ENCODE assay signal across 23 mouse cellular contexts in the genomic region with DNA sequence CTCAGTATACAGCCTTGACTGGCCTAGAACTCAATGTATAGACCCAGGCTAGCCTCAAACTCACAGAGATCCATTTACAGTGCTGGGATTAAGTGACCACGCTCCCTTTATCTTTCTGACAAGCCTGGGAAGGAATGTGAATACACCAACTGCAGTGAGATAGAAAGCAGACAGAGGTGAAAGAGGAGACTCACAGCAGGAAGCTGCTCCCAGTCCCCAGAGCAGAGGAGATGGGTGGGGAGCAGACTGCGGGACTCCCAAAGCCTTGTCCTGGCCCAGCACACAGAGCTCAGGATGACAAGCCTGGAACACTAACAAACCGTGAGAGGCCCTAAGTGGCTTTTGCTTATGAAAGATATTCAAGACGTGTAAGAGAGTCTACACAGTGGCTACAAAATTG. TPM values are rescaled to one million over a fixed set of nuclear protein-coding genes. Genes with fewer than 3 reads are reported as not detected.
DNase-seq lines count a peak whose midpoint lies in the region; ATAC-seq and TF ChIP-seq lines count a peak whose summit lies in the region.
"Had no signal": no experiment of that assay in that cellular context is flagged by ENCODE, and none has a peak within 500 bp of the region (broad histone marks: within the 10 kb centered on the region; RNA-seq: fewer than 3 reads in every experiment).

No protein-coding gene starts in this region.

- no peak overlapping the region for H3K27ac ChIP-seq in heart, embryonic 11.5 days (ENCODE audit: low read depth, low read length)
- H3K27ac ChIP-seq in intestine, postnatal 0 days (ENCODE audit: low read depth, low read length) = 0 out of 2 replicates have a peak overlapping the region, but pooled peaks have one; percentile 55
- H3K27ac ChIP-seq in intestine, embryonic 15.5 days = no peak overlapping the region
- 0 out of 2 replicates have a peak overlapping the region, but pooled peaks have one; percentile 66 for H3K27ac ChIP-seq in macrophage
- no peak overlapping the region for H3K27ac ChIP-seq in left cerebral cortex, adult 2 months
- H3K27ac ChIP-seq: embryonic facial prominence, embryonic 10.5 days; forebrain, embryonic 13.5 days; hindbrain, embryonic 10.5 days; hindbrain, embryonic 14.5 days had no signal

- no peak; the same call in 1 of the 2 replicates for ATAC-seq in heart, embryonic 11.5 days (replicated peaks; ENCODE audit: insufficient number of reproducible peaks, low FRiP score, low TSS enrichment)
- ATAC-seq in intestine, postnatal 0 days = no peak
- ATAC-seq in intestine, embryonic 15.5 days = no peak
- ATAC-seq: CD4-positive, CD25-positive, alpha-beta regulatory T cell, adult 4 months; forebrain, embryonic 13.5 days; forebrain, postnatal 0 days had no signal

- intact Hi-C loops in left cerebral cortex, adult 2 months (cut with DNase I) = no loop called here

- H3K4me3 ChIP-seq in heart, embryonic 11.5 days (ENCODE audit: low read depth, low read length) = no peak overlapping the region
- no peak overlapping the region for H3K4me3 ChIP-seq in intestine, postnatal 0 days (ENCODE audit: low read depth, low read length)
- no peak overlapping the region for H3K4me3 ChIP-seq in intestine, embryonic 15.5 days (replicated peaks)
- H3K4me3 ChIP-seq in macrophage (ENCODE audit: inconsistent target) = no peak overlapping the region
- H3K4me3 ChIP-seq in left cerebral cortex, adult 2 months = no peak overlapping the region
- H3K4me3 ChIP-seq: embryonic facial prominence, embryonic 10.5 days; forebrain, embryonic 13.5 days; gastrocnemius, adult 2 months; hindbrain, embryonic 10.5 days had no signal

- no peaks in the 10 kb centered on the region for H3K27me3 ChIP-seq in heart, embryonic 11.5 days (ENCODE audit: control insufficient read depth, insufficient read depth, low read length)
- H3K27me3 ChIP-seq in intestine, postnatal 0 days (replicated peaks; ENCODE audit: control insufficient read depth, insufficient read depth, low read length) = no peaks in the 10 kb centered on the region
- no peaks in the 10 kb centered on the region for H3K27me3 ChIP-seq in intestine, embryonic 15.5 days (replicated peaks)
- H3K27me3 ChIP-seq: forebrain, embryonic 13.5 days had no signal

- WGBS in heart, embryonic 11.5 days (ENCODE audit: insufficient replicate concordance) = 22% methylated on average over 4 of the region's 4 CpGs
- 55% methylated on average over 4 of the region's 4 CpGs for WGBS in intestine, postnatal 0 days
- WGBS in intestine, embryonic 15.5 days = 57% methylated on average over 4 of the region's 4 CpGs
- 95% methylated on average over 4 of the region's 4 CpGs for WGBS in macrophage (ENCODE audit: missing documents)

- DNase-seq in heart, adult 11 months = peak; percentile 88
- peak; percentile 15 for DNase-seq in ES-CJ7 (ENCODE audit: low read depth, low spot score)
- DNase-seq in left cerebral cortex, adult 2 months (ENCODE audit: extremely low spot score in 1 of 2, low spot score in 2 of 2) = no peak
- DNase-seq: adrenal gland, adult 2 months; adrenal gland, postnatal 25 days; B cell, adult 2 months; cerebellum, adult 2 months; cerebellum, postnatal 10 days; forebrain, postnatal 0 days; gastrocnemius, adult 2 months; gastrocnemius, postnatal 25 days; heart, postnatal 10 days; kidney, adult 11 months had no signal

- no peaks in the 10 kb centered on the region for H3K9me3 ChIP-seq in heart, embryonic 11.5 days (replicated peaks; ENCODE audit: control insufficient read depth, low read length)
- H3K9me3 ChIP-seq in intestine, postnatal 0 days (ENCODE audit: control insufficient read depth) = no peaks in the 10 kb centered on the region
- H3K9me3 ChIP-seq in intestine, embryonic 15.5 days = no peaks in the 10 kb centered on the region
- H3K9me3 ChIP-seq: embryonic facial prominence, embryonic 10.5 days; forebrain, embryonic 13.5 days; hindbrain, embryonic 10.5 days had no signal

- no peaks in the 10 kb centered on the region; the same call in 1 of the 2 replicates for H3K36me3 ChIP-seq in heart, embryonic 11.5 days (ENCODE audit: control insufficient read depth, insufficient read depth, low read length)
- peaks cover 64% of the 10 kb centered on the region for H3K36me3 ChIP-seq in intestine, postnatal 0 days (ENCODE audit: control insufficient read depth, insufficient read depth)
- H3K36me3 ChIP-seq in intestine, embryonic 15.5 days = peaks cover 18% of the 10 kb centered on the region
- H3K36me3 ChIP-seq in macrophage (ENCODE audit: inconsistent target) = peaks cover 72% of the 10 kb centered on the region

- no peak for TF ChIP-seq CTCF in intestine, postnatal 0 days (IDR thresholded peaks at IDR 0.05; ENCODE audit: low read depth)
- no peak for TF ChIP-seq CTCF in left cerebral cortex, adult 2 months (IDR thresholded peaks at IDR 0.05)

- no peak overlapping the region for H3K4me2 ChIP-seq in heart, embryonic 11.5 days
- H3K4me2 ChIP-seq in intestine, postnatal 0 days (replicated peaks; ENCODE audit: low read depth) = no peak overlapping the region
- H3K4me2 ChIP-seq in intestine, embryonic 15.5 days (replicated peaks) = no peak overlapping the region
- H3K4me2 ChIP-seq: forebrain, embryonic 13.5 days; hindbrain, embryonic 14.5 days had no signal

- H3K4me1 ChIP-seq in heart, embryonic 11.5 days (ENCODE audit: control insufficient read depth, insufficient read depth, low read length) = peaks cover 25% of the 10 kb centered on the region; the same call in 1 of the 2 replicates
- no peaks in the 10 kb centered on the region for H3K4me1 ChIP-seq in intestine, postnatal 0 days (replicated peaks; ENCODE audit: control insufficient read depth, insufficient read depth, low read length)
- no peaks in the 10 kb centered on the region for H3K4me1 ChIP-seq in intestine, embryonic 15.5 days (replicated peaks)
- H3K4me1 ChIP-seq: embryonic facial prominence, embryonic 10.5 days; forebrain, embryonic 13.5 days; hindbrain, embryonic 10.5 days had no signal

- no peak overlapping the region for H3K9ac ChIP-seq in heart, embryonic 11.5 days (ENCODE audit: low read depth, low read length)
- H3K9ac ChIP-seq in intestine, postnatal 0 days (ENCODE audit: low read depth, low read length) = no peak overlapping the region
- no peak overlapping the region for H3K9ac ChIP-seq in intestine, embryonic 15.5 days
- H3K9ac ChIP-seq: forebrain, embryonic 13.5 days; forebrain, postnatal 0 days; hindbrain, embryonic 14.5 days had no signal

- peaks cover 29% of the 10 kb centered on the region; the same call in 1 of the 2 replicates for H3K79me2 ChIP-seq in macrophage (ENCODE audit: inconsistent target)

RNA-seq across cellular contexts. Expression of a gene that starts 53.1 kb away (rescaled TPM):
- polyA plus RNA-seq in heart, embryonic 11.5 days (2014; fragmentation: Nextera tagmentation; extraction: Ambion mirVana) = 6.3 and 6.7 TPM in 2 replicates
- polyA plus RNA-seq in intestine, postnatal 0 days (2015; fragmentation: Nextera tagmentation; extraction: Ambion mirVana) = 5.2 and 6.6 TPM in 2 replicates
- polyA plus RNA-seq in intestine, embryonic 15.5 days (2015; fragmentation: Nextera tagmentation; extraction: Ambion mirVana) = 14.6 and 14.9 TPM in 2 replicates
- 100 to 1,000 TPM; 104 to 459 (median 241) TPM for total RNA-seq in macrophage (2018; cell fraction: chromatin; rRNA removed)
- total RNA-seq in macrophage (2018; cell fraction: cytosol; rRNA removed) = 100 to 1,000 TPM in 2 of 26 experiments, 10 to 100 TPM in 24; 58.3 to 112 (median 76.4) TPM
- total RNA-seq in macrophage (2018; cell fraction: nucleus; rRNA removed) = 100 to 1,000 TPM; 110 to 294 (median 189) TPM
- 31.2 to 52.4 TPM (median 52.4 TPM) in 3 replicates for polyA plus RNA-seq in macrophage (2018)
- total RNA-seq in left cerebral cortex, adult 2 months (2021) = 10 to 100 TPM; 14.1 to 14.2 TPM

RNA-seq across cellular contexts. Expression of a gene that starts 54.6 kb away (rescaled TPM):
- polyA plus RNA-seq in heart, embryonic 11.5 days (2014; fragmentation: Nextera tagmentation; extraction: Ambion mirVana) = 4.2 and 4.9 TPM in 2 replicates
- 2.5 TPM in 2 replicates for polyA plus RNA-seq in intestine, postnatal 0 days (2015; fragmentation: Nextera tagmentation; extraction: Ambion mirVana)
- polyA plus RNA-seq in intestine, embryonic 15.5 days (2015; fragmentation: Nextera tagmentation; extraction: Ambion mirVana) = 13.6 and 14.1 TPM in 2 replicates
- total RNA-seq in macrophage (2018; cell fraction: chromatin; rRNA removed) = 1 to 10 TPM in 1 of 26 experiments, under 1 TPM in 9, not detected in 16; 0.12 to 1.4 (median 0.35) TPM
- under 1 TPM in 7 of 26 experiments, not detected in 19; 0.03 to 0.10 (median 0.09) TPM for total RNA-seq in macrophage (2018; cell fraction: cytosol; rRNA removed)
- total RNA-seq in macrophage (2018; cell fraction: nucleus; rRNA removed) = under 1 TPM in 3 of 26 experiments, not detected in 23; 0.12 to 0.55 (median 0.23) TPM
- not detected in 3 replicates for polyA plus RNA-seq in macrophage (2018)
- under 1 TPM; 0.29 to 0.63 TPM for total RNA-seq in left cerebral cortex, adult 2 months (2021)
- total RNA-seq: MEL had no signal

Comparison
In these comparisons a context has a peak if more than half of its experiments do, and no peak if none do; other contexts are left out.
1. H3K27ac ChIP-seq: peak in intestine, postnatal 0 days (single experiment) and macrophage (single experiment); none in heart, embryonic 11.5 days (single experiment), intestine, embryonic 15.5 days (single experiment) and left cerebral cortex, adult 2 months (single experiment).
2. DNase-seq: peak in heart, adult 11 months (single experiment) and ES-CJ7 (single experiment); none in left cerebral cortex, adult 2 months (0 of 2).